ENCODE assay signal across 8 mouse cellular contexts in the genomic region with DNA sequence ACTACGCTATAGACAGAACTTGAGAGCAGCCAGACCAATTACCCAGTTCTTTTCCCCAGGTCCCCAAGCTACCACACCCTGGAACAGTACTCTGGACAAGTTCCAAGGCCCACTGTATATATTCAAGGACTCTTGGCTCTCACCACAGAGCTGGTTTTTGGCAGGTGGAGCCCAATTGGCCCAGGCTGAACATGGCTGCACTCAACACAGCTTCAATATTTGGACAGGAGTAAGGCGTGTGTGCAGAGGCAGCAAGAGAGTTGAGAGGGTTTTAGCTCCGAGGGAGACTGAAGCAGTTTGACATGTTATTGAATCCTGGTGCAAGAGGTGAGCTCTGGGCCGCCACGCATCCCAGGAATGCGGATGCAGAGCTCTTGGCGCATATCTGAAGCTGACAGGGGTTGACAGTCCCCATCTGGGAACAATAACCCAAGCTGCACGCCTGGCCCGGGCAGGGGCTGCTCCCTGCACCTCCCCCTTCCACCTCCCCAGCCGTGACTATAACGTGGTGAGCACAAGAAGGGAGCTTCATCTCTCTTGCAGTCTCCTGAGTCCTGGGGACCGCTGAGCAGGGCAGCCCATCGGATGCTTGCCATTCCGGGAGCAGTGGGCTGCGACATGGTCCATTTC. TPM values are rescaled to one million over a fixed set of nuclear protein-coding genes. Genes with fewer than 3 reads are reported as not detected.
DNase-seq lines count a peak whose midpoint lies in the region; ATAC-seq lines count a peak whose summit lies in the region.
"Had no signal": no experiment of that assay in that cellular context is flagged by ENCODE, and none has a peak within 500 bp of the region (broad histone marks: within the 10 kb centered on the region; RNA-seq: fewer than 3 reads in every experiment).

No protein-coding gene starts in this region.

- H3K4me3 ChIP-seq in embryonic facial prominence, embryonic 12.5 days: peak overlapping the region; percentile 19
- H3K4me3 ChIP-seq in limb, embryonic 10.5 days: peak overlapping the region; percentile 34
- H3K4me3 ChIP-seq: megakaryocyte, embryonic 14.5 days had no signal

- ATAC-seq in embryonic facial prominence, embryonic 12.5 days (ENCODE audit: insufficient number of reproducible peaks, insufficient read depth, low FRiP score, low TSS enrichment): peak; percentile 90

- H3K27ac ChIP-seq in embryonic facial prominence, embryonic 12.5 days: peak overlapping the region; percentile 89
- H3K27ac ChIP-seq in limb, embryonic 10.5 days: peak overlapping the region; percentile 83

- H3K4me1 ChIP-seq in embryonic facial prominence, embryonic 12.5 days: peaks cover 57% of the 10 kb centered on the region
- H3K4me1 ChIP-seq in limb, embryonic 10.5 days: peaks cover 56% of the 10 kb centered on the region

- no peak overlapping the region for H3K9ac ChIP-seq in embryonic facial prominence, embryonic 12.5 days

- 6% methylated on average over 15 of the region's 15 CpGs for WGBS in embryonic facial prominence, embryonic 12.5 days
- WGBS in limb, embryonic 10.5 days: 16% methylated on average over 15 of the region's 15 CpGs

- H3K9me3 ChIP-seq in embryonic facial prominence, embryonic 12.5 days: no peaks in the 10 kb centered on the region
- H3K9me3 ChIP-seq in limb, embryonic 10.5 days (replicated peaks): no peaks in the 10 kb centered on the region

- DNase-seq in adrenal gland, adult 2 months: peak; percentile 40
- peak; percentile 71 for DNase-seq in heart, postnatal 4 days
- DNase-seq in limb, embryonic 10.5 days (ENCODE audit: low spot score): peak; percentile 86
- peak; percentile 62 for DNase-seq in neural tube, embryonic 10.5 days (ENCODE audit: extremely low spot score, low spot score)
- DNase-seq in thymus, adult 18-20 months: no peak
- DNase-seq in spleen, postnatal 14 days (ENCODE audit: low spot score in 2 of 2): no peak

- H3K36me3 ChIP-seq in embryonic facial prominence, embryonic 12.5 days: no peaks in the 10 kb centered on the region
- H3K36me3 ChIP-seq in limb, embryonic 10.5 days: no peaks in the 10 kb centered on the region

- no peaks in the 10 kb centered on the region for H3K27me3 ChIP-seq in embryonic facial prominence, embryonic 12.5 days
- H3K27me3 ChIP-seq in limb, embryonic 10.5 days (ENCODE audit: low read depth, poor library complexity, severe bottlenecking): no peaks in the 10 kb centered on the region

- H3K4me2 ChIP-seq in embryonic facial prominence, embryonic 12.5 days (replicated peaks): peak overlapping the region; percentile 49

RNA-seq across cellular contexts. Expression of gene Rasl11b, which starts 33.7 kb away (rescaled TPM):
- total RNA-seq in adrenal gland, adult 2 months (2021): 10 to 100 TPM; 16.8 to 24.3 TPM
- 37.4 and 41.9 TPM in 2 replicates for polyA plus RNA-seq in adrenal gland, adult 2 months (2012; rRNA removed)
- 134 and 140 TPM in 2 replicates for polyA plus RNA-seq in embryonic facial prominence, embryonic 12.5 days (2016; fragmentation: Nextera tagmentation; extraction: Ambion mirVana)
- total RNA-seq in heart, postnatal 4 days (2021): 10 to 100 TPM; 71.9 to 73.4 TPM
- polyA plus RNA-seq in limb, embryonic 10.5 days (2016; fragmentation: Nextera tagmentation; extraction: Ambion mirVana): 40.7 and 91.2 TPM in 2 replicates

Comparison
In these comparisons a context has a peak if more than half of its experiments do, and no peak if none do; other contexts are left out.
1. DNase-seq: peak in adrenal gland, adult 2 months (single experiment), heart, postnatal 4 days (single experiment), limb, embryonic 10.5 days (single experiment) and neural tube, embryonic 10.5 days (single experiment); none in thymus, adult 18-20 months (0 of 2) and spleen, postnatal 14 days (0 of 2).